In the genomic region with DNA sequence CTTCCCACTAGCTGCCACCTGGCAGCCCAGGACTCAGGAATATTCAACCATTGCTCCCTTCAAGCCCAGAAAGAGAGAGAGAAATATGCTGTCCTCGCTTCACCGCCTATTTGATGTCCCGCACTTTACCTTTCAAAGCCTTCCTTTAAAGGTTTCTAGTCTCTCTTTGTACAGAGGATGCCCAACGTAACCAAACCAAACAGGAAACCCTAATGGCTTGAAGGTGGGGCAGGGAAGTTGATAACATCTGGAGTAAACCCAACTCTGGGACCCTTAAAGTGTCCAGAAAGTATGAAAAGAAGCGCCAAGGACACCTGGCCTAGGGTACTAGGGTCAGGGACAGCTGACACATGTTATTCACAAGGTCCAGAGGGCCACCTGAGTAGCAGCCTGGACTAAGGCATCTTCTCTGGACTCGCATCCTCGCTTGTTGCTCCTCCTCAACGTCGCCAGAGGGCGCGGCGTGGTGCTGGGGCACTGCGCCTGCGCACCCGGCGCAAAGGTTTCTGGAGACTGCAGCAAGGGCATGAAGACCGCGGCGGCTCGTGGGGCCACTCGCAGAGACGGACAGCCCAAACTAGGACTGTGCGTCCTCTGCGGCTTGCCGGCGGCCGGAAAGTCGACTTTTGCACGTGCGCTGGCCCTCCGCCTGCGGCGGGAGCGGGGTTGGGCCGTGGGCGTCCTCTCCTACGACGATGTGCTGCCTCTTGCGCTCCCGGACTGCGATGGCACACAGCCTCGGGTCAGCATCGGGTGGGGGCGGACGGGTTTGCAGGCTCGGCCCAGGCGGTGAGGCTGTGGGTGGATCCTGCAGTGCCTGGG, we compare ENCODE assay signal across 8 mouse cellular contexts. TPM values are rescaled to one million over a fixed set of nuclear protein-coding genes. Genes with fewer than 3 reads are reported as not detected.
DNase-seq lines count a peak whose midpoint lies in the region; ATAC-seq and TF ChIP-seq lines count a peak whose summit lies in the region.

Gene Pstk, plus strand, starts transcription at position 494 of the 822 bp plus-strand sequence.

- 5% methylated on average over 47 of the region's 47 CpGs for WGBS in forebrain, embryonic 10.5 days
- 4% methylated on average over 47 of the region's 47 CpGs for whole genome bisulfite sequencing in heart, embryonic 15.5 days
- WGBS in liver, embryonic 14.5 days (ENCODE audit: insufficient replicate concordance): 3% methylated on average over 47 of the region's 47 CpGs
- WGBS in neural tube, embryonic 11.5 days: 5% methylated on average over 47 of the region's 47 CpGs
- 4% methylated on average over 46 of the region's 47 CpGs for WGBS in stomach, postnatal 0 days

- H3K9ac ChIP-seq in heart, embryonic 15.5 days: peak within 1 kb of the TSS; percentile 84
- H3K9ac ChIP-seq in liver, embryonic 14.5 days (replicated peaks): peak within 1 kb of the TSS; percentile 70
- H3K9ac ChIP-seq in neural tube, embryonic 11.5 days (ENCODE audit: low read length): peak within 1 kb of the TSS; percentile 77
- peak within 1 kb of the TSS; percentile 81 for H3K9ac ChIP-seq in stomach, postnatal 0 days (ENCODE audit: low read length)

- TF ChIP-seq CTCF in liver, embryonic 14.5 days (IDR thresholded peaks at IDR 0.05; ENCODE audit: low read depth): peak; percentile 97
- TF ChIP-seq CTCF in stomach, postnatal 0 days (IDR thresholded peaks at IDR 0.05; ENCODE audit: low read depth): peak; percentile 89

- ATAC-seq in heart, embryonic 15.5 days (replicated peaks; ENCODE audit: insufficient number of reproducible peaks, insufficient read depth, low FRiP score, low read depth): peak; percentile 92
- ATAC-seq in liver, embryonic 14.5 days (ENCODE audit: insufficient read depth): peak; percentile 93
- ATAC-seq in neural tube, embryonic 11.5 days (ENCODE audit: insufficient read depth, low FRiP score, low TSS enrichment): peak; percentile 85
- ATAC-seq in stomach, postnatal 0 days (ENCODE audit: low FRiP score, low TSS enrichment): peak; percentile 96

- H3K27ac ChIP-seq in forebrain, embryonic 10.5 days: peak within 1 kb of the TSS; percentile 96
- H3K27ac ChIP-seq in heart, embryonic 15.5 days: peak within 1 kb of the TSS; percentile 98
- peak within 1 kb of the TSS; percentile 41 for H3K27ac ChIP-seq in liver, embryonic 14.5 days
- H3K27ac ChIP-seq in neural tube, embryonic 11.5 days (ENCODE audit: low read depth, low read length): peak within 1 kb of the TSS; percentile 71
- H3K27ac ChIP-seq in stomach, postnatal 0 days (replicated peaks): peak within 1 kb of the TSS; percentile 96

- H3K4me1 ChIP-seq in forebrain, embryonic 10.5 days: peaks cover 20% of the 10 kb centered on the region
- H3K4me1 ChIP-seq in heart, embryonic 15.5 days (replicated peaks): peaks cover 11% of the 10 kb centered on the region
- H3K4me1 ChIP-seq in liver, embryonic 14.5 days (replicated peaks; ENCODE audit: control insufficient read depth in 2 of 2, insufficient read depth in 2 of 2, low read length in 1 of 2): peaks cover 2 to 10% of the 10 kb centered on the region in 2 experiments
- H3K4me1 ChIP-seq in neural tube, embryonic 11.5 days (ENCODE audit: control insufficient read depth, insufficient read depth, low read length): peaks cover 5% of the 10 kb centered on the region; the same call in 1 of the 2 replicates
- no peaks in the 10 kb centered on the region for H3K4me1 ChIP-seq in stomach, postnatal 0 days (replicated peaks; ENCODE audit: control insufficient read depth, insufficient read depth)

- H3K27me3 ChIP-seq in forebrain, embryonic 10.5 days (ENCODE audit: poor library complexity, severe bottlenecking): no peaks in the 10 kb centered on the region
- no peaks in the 10 kb centered on the region for H3K27me3 ChIP-seq in heart, embryonic 15.5 days
- H3K27me3 ChIP-seq in liver, embryonic 14.5 days (ENCODE audit: control insufficient read depth, insufficient read depth, low read length): no peaks in the 10 kb centered on the region
- no peaks in the 10 kb centered on the region for H3K27me3 ChIP-seq in neural tube, embryonic 11.5 days (ENCODE audit: control insufficient read depth, insufficient read depth, low read length)
- H3K27me3 ChIP-seq in stomach, postnatal 0 days (ENCODE audit: control insufficient read depth, insufficient read depth, low read length): no peaks in the 10 kb centered on the region

- no peaks in the 10 kb centered on the region for H3K9me3 ChIP-seq in forebrain, embryonic 10.5 days
- H3K9me3 ChIP-seq in heart, embryonic 15.5 days (replicated peaks): no peaks in the 10 kb centered on the region
- no peaks in the 10 kb centered on the region for H3K9me3 ChIP-seq in liver, embryonic 14.5 days (ENCODE audit: control insufficient read depth, low read length)
- H3K9me3 ChIP-seq in neural tube, embryonic 11.5 days (ENCODE audit: control insufficient read depth, low read length): no peaks in the 10 kb centered on the region
- no peaks in the 10 kb centered on the region for H3K9me3 ChIP-seq in stomach, postnatal 0 days (ENCODE audit: control insufficient read depth, low read length)

- H3K4me3 ChIP-seq in forebrain, embryonic 10.5 days: peak within 1 kb of the TSS; percentile 78
- H3K4me3 ChIP-seq in heart, embryonic 15.5 days: peak within 1 kb of the TSS; percentile 66
- H3K4me3 ChIP-seq in liver, embryonic 14.5 days (ENCODE audit: insufficient read depth in 1 of 2, low read depth in 2 of 2, low read length in 2 of 2): peak within 1 kb of the TSS; percentile 63 to 72
- H3K4me3 ChIP-seq in neural tube, embryonic 11.5 days (ENCODE audit: low read depth, low read length): peak within 1 kb of the TSS; percentile 53
- H3K4me3 ChIP-seq in stomach, postnatal 0 days (ENCODE audit: low read depth, low read length): peak within 1 kb of the TSS; percentile 67

- peak; percentile 80 to 81 for DNase-seq in CD8-positive naive resting alpha-beta T cell, adult 2 months (ENCODE audit: low read depth in 2 of 2, low spot score in 2 of 2)
- DNase-seq in c-Kit-positive CD71-negative TER-119-negative erythroid progenitor cells, embryonic 14.5 days (ENCODE audit: low read depth): peak; percentile 75
- peak; percentile 92 for DNase-seq in forebrain, embryonic 10.5 days (ENCODE audit: extremely low spot score, low spot score)
- DNase-seq in kidney, postnatal 25 days: peak; percentile 89 to 94
- peak; percentile 79 to 80 (median 79) for DNase-seq in liver, embryonic 14.5 days (ENCODE audit: low read depth in 3 of 3, low spot score in 3 of 3)
- DNase-seq in neural tube, embryonic 11.5 days (ENCODE audit: low spot score): peak; percentile 94
- DNase-seq in stomach, postnatal 0 days (ENCODE audit: low spot score): peak; percentile 89

- peak within 1 kb of the TSS; percentile 65 for H3K4me2 ChIP-seq in heart, embryonic 15.5 days
- H3K4me2 ChIP-seq in liver, embryonic 14.5 days (ENCODE audit: low read depth): peak within 1 kb of the TSS; percentile 91
- H3K4me2 ChIP-seq in neural tube, embryonic 11.5 days (ENCODE audit: low read depth): peak within 1 kb of the TSS; percentile 68
- peak within 1 kb of the TSS; percentile 76 for H3K4me2 ChIP-seq in stomach, postnatal 0 days (replicated peaks; ENCODE audit: low read depth)

- peaks cover 15% of the 10 kb centered on the region for H3K36me3 ChIP-seq in forebrain, embryonic 10.5 days (replicated peaks)
- H3K36me3 ChIP-seq in heart, embryonic 15.5 days: peaks cover 10% of the 10 kb centered on the region
- H3K36me3 ChIP-seq in liver, embryonic 14.5 days (replicated peaks; ENCODE audit: control insufficient read depth, insufficient read depth, low read depth): no peaks in the 10 kb centered on the region
- H3K36me3 ChIP-seq in neural tube, embryonic 11.5 days (ENCODE audit: control insufficient read depth, insufficient read depth, low read length): no peaks in the 10 kb centered on the region
- no peaks in the 10 kb centered on the region for H3K36me3 ChIP-seq in stomach, postnatal 0 days (ENCODE audit: control insufficient read depth, insufficient read depth, low read length)

- no peak for TF ChIP-seq EP300 in liver, embryonic 14.5 days (IDR thresholded peaks at IDR 0.05; ENCODE audit: low read depth)
- no peak for TF ChIP-seq EP300 in stomach, postnatal 0 days (optimal IDR thresholded peaks at IDR 0.05)

RNA-seq across cellular contexts. Expression of gene Pstk, which starts in this region (rescaled TPM):
- polyA plus RNA-seq in forebrain, embryonic 10.5 days (2016; fragmentation: Nextera tagmentation; extraction: Ambion mirVana): 71.0 and 71.4 TPM in 2 replicates
- polyA plus RNA-seq in heart, embryonic 15.5 days (2015; fragmentation: Nextera tagmentation; extraction: Ambion mirVana): 79.6 and 84.9 TPM in 2 replicates
- 14.5 and 15.9 TPM in 2 replicates for polyA plus RNA-seq in liver, embryonic 14.5 days (2012; rRNA removed)
- polyA plus RNA-seq in liver, embryonic 14.5 days (2014; fragmentation: Nextera tagmentation; extraction: Ambion mirVana): 22.9 and 23.2 TPM in 2 replicates
- 48.6 and 53.9 TPM in 2 replicates for polyA plus RNA-seq in neural tube, embryonic 11.5 days (2014; fragmentation: Nextera tagmentation; extraction: Ambion mirVana)
- polyA plus RNA-seq in stomach, postnatal 0 days (2015; fragmentation: Nextera tagmentation; extraction: Ambion mirVana): 50.0 and 52.2 TPM in 2 replicates

Comparison
In these comparisons a context has a peak if more than half of its experiments do, and no peak if none do; other contexts are left out.
1. Peak in every context shown above with its lines: DNase-seq, ATAC-seq, H3K4me3 ChIP-seq and H3K27ac ChIP-seq.
2. H3K27ac ChIP-seq: peak in every context shown above with its lines; median percentile 98 in heart, embryonic 15.5 days; 96 in forebrain, embryonic 10.5 days; 96 in stomach, postnatal 0 days; 71 in neural tube, embryonic 11.5 days; 41 in liver, embryonic 14.5 days.